Comparison of ENCODE assay signal across 20 mouse cellular contexts in genomic region chr8:10391096-10391683, GRCm38 (mm10).
DNase-seq lines count a peak whose midpoint lies in the region; ATAC-seq lines count a peak whose summit lies in the region.
"Had no signal": no experiment of that assay in that cellular context is flagged by ENCODE, and none has a peak within 500 bp of the region (broad histone marks: within the 10 kb centered on the region; RNA-seq: fewer than 3 reads in every experiment).

No protein-coding gene starts in this region.

- H3K4me3 ChIP-seq in midbrain, embryonic 13.5 days (replicated peaks), result no peak overlapping the region
- H3K4me3 ChIP-seq: embryonic facial prominence, embryonic 12.5 days; erythroblast, embryonic 14.5 days; gastrocnemius, adult 2 months; heart, embryonic 10.5 days; layer of hippocampus, adult 2 months had no signal

- H3K9me3 ChIP-seq in midbrain, embryonic 13.5 days, result no peaks in the 10 kb centered on the region
- H3K9me3 ChIP-seq: embryonic facial prominence, embryonic 12.5 days; heart, embryonic 10.5 days had no signal

- no peak overlapping the region for H3K9ac ChIP-seq in midbrain, embryonic 13.5 days (replicated peaks)
- H3K9ac ChIP-seq: embryonic facial prominence, embryonic 12.5 days; liver, embryonic 14.5 days; lung, embryonic 14.5 days had no signal

- peaks cover 6% of the 10 kb centered on the region; the same call in 1 of the 2 replicates for H3K27me3 ChIP-seq in midbrain, embryonic 13.5 days

- H3K4me2 ChIP-seq in midbrain, embryonic 13.5 days (replicated peaks), result no peak overlapping the region
- H3K4me2 ChIP-seq: embryonic facial prominence, embryonic 12.5 days; lung, embryonic 14.5 days had no signal

- H3K27ac ChIP-seq in midbrain, embryonic 13.5 days, result no peak overlapping the region; the same call in 1 of the 2 replicates
- H3K27ac ChIP-seq: embryonic facial prominence, embryonic 12.5 days; gastrocnemius, adult 2 months; heart, embryonic 10.5 days; layer of hippocampus, adult 2 months; liver, embryonic 14.5 days had no signal

- intact Hi-C loops in heart, postnatal 36 days (cut with DNase I), result no loop called here

- ATAC-seq in midbrain, embryonic 13.5 days, result peak; percentile 68
- ATAC-seq: CD4-positive, CD25-positive, alpha-beta regulatory T cell, adult 4 months; intestine, embryonic 16.5 days had no signal

- H3K4me1 ChIP-seq in midbrain, embryonic 13.5 days (replicated peaks), result peaks cover 56% of the 10 kb centered on the region
- H3K4me1 ChIP-seq: embryonic facial prominence, embryonic 12.5 days had no signal

- H3K36me3 ChIP-seq in midbrain, embryonic 13.5 days, result no peaks in the 10 kb centered on the region
- H3K36me3 ChIP-seq: embryonic facial prominence, embryonic 12.5 days; heart, embryonic 10.5 days had no signal

- peak; percentile 16 for DNase-seq in heart, adult 11 months
- no peak for DNase-seq in heart, postnatal 36 days
- peak; percentile 11 for DNase-seq in testis, postnatal 10 days (ENCODE audit: low spot score)
- DNase-seq in testis, postnatal 14 days (ENCODE audit: low spot score), result no peak
- DNase-seq in heart, adult 18-20 months, result no peak
- no peak for DNase-seq in kidney, postnatal 25 days
- DNase-seq: adrenal gland, postnatal 25 days; cerebellum, adult 9-10 months; gastrocnemius, adult 2 months; kidney, adult 9 months; kidney, postnatal 14 days; lung, embryonic 14.5 days had no signal

- 16% methylated on average over 7 of the region's 7 CpGs for WGBS in midbrain, embryonic 13.5 days

Comparison
In these comparisons a context has a peak if more than half of its experiments do, and no peak if none do; other contexts are left out.
1. DNase-seq: peak in heart, adult 11 months (single experiment) and testis, postnatal 10 days (single experiment); none in heart, postnatal 36 days (0 of 2), testis, postnatal 14 days (single experiment), heart, adult 18-20 months (0 of 2) and kidney, postnatal 25 days (0 of 2).